Mouse (Mus musculus) gonadal fat pad, adult 2 months (tissue): ENCODE data around the gene Gpc2. TPM values are rescaled to one million over a fixed set of nuclear protein-coding genes. Genes with fewer than 3 reads are reported as not detected.

ENCODE experiments used
- DNase-seq: peaks from one replicate; pipeline ENCODE4 v3.0.0-alpha.2; 2012; ENCODE audit warnings: low read depth
- polyA plus RNA-seq: library from polyadenylated mRNA; depleted of rRNA; stranded (reverse); fragments of >200 nt; gene quantifications from 2 replicates; pipeline ENCODE4 v1.2.3, GENCODE M21; 2012; rRNA removed

Gpc2 gene
- 11.8 and 13.4 TPM in 2 replicates for polyA plus RNA-seq

- DNase-seq, result peak; percentile 70
These were observed at the start of gene Gpc2, which contains the start of the genes Gm43720 and Stag3 for GRCm38 (mm10) chr5:138279585-138280424. Gene Gpc2, minus strand, starts transcription at chr5:138280005. Gene Gm43720, minus strand, starts transcription at chr5:138279958. Gene Stag3, plus strand, starts transcription at chr5:138280240.

- DNase-seq, result no peak
These were observed 33.0 kb upstream of the Gpc2 start for GRCm38 (mm10) chr5:138312795-138313194.

DNA sequence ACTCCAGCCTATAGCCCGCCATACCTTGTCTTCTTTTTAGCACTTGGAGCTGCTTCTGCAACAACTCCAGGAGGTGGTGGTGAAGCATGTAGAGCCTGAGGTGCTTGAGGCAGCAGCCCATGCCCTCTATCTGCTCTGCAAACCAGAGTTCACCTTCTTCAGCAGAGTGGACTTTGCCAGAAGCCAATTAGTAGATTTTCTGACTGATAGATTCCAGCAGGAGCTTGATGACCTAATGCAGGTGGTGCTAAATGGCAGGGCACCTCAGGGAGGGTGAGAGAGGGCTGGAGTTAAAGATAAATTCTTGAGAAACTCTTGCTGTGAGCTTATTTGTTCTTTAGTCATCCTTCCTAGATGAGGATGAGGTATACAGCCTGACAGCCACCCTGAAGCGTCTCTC lies 19.8 kb upstream of the Gpc2 start:
- no peak for DNase-seq

GRCm38 (mm10) chr5:138294158-138294557 lies 14.4 kb upstream of the Gpc2 start:
- DNase-seq, result no peak

DNA sequence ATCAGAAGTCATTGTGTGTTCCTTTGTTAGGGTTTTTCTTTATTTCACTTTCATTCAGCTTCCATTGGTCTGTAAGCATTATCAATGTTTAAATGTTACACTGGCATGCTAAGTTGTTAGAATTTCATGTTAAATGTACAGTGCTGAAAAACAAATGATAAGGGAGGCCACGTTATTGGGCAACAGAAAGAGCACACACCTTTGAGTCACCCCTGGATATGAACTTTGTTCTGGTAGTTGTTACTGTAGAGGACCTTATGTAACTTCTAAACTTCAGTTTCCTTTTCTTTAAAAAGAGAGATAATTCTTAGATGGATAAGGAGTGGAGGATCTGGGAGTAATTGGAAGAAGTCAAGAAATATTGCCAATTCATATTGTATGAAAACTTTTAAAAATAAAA lies 11.8 kb upstream of the Gpc2 start:
- DNase-seq, result no peak

GRCm38 (mm10) chr5:138287861-138288260 lies 8.1 kb upstream of the Gpc2 start:
- no peak for DNase-seq

DNA sequence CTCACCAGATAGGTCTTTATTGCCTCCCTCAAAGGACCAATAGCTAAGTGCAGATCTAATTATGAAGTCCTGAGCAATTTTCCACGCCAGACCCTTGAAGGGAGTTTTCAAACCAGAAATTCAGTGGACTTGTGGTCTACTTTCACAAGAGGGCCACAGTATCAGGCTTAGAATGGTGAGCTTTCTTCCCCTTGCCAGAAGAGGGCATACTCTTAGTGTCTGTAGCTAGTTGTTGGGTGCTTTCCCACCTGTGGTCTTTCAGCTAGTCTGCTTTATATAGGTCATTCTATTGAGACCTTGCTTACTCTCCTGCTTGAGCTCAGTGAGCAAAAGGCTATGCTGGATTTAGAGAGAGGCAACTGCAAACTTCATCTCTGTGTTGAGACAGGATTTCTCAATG lies 3.7 kb upstream of the Gpc2 start:
- no peak for DNase-seq

- no peak for DNase-seq
These were observed 2.0 kb upstream of the Gpc2 start for GRCm38 (mm10) chr5:138281798-138282197.

DNA sequence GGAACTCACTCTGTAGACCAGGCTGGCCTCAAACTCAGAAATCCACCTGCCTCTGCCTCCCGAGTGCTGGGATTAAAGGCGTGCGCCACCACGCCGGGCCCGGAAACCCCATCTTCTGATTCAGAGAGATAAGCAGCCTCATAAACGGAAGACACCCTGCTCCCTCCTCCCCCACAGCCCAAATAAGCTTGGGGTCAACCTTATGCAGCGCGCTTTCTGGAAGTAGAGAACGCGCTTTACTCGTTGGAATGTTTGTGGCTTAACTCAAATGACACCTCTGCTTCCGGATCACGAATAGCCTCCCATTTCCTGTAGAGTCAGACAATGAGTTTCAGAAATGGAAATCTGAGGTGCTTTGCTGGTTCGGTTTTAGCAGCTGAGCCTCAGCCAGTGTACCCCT lies 1.0 kb upstream of the Gpc2 start:
- no peak for DNase-seq

- DNase-seq, result no peak
These were observed 592 bp upstream of the Gpc2 start for GRCm38 (mm10) chr5:138280425-138280768.

DNA sequence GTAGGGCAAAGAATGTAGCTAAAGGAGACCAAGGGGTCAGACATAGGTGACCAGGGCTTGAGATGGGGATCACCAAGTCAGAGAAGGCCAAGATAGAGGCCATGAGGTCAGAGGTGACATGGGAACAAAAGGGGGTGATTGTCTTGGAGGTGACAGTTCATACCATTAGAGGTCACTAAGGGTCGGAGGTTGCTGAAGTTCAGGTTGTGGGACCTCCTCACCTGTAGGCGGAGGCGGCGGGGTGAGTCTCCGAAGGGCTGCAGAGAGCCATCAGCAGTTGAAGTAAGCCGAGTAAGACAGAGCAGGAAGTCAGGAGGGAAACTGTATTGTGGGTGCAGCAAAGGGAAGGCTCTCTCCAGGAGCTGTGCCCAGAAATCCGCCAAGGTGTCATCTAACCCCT lies 1.8 kb downstream of the Gpc2 start:
- DNase-seq, result no peak

DNA sequence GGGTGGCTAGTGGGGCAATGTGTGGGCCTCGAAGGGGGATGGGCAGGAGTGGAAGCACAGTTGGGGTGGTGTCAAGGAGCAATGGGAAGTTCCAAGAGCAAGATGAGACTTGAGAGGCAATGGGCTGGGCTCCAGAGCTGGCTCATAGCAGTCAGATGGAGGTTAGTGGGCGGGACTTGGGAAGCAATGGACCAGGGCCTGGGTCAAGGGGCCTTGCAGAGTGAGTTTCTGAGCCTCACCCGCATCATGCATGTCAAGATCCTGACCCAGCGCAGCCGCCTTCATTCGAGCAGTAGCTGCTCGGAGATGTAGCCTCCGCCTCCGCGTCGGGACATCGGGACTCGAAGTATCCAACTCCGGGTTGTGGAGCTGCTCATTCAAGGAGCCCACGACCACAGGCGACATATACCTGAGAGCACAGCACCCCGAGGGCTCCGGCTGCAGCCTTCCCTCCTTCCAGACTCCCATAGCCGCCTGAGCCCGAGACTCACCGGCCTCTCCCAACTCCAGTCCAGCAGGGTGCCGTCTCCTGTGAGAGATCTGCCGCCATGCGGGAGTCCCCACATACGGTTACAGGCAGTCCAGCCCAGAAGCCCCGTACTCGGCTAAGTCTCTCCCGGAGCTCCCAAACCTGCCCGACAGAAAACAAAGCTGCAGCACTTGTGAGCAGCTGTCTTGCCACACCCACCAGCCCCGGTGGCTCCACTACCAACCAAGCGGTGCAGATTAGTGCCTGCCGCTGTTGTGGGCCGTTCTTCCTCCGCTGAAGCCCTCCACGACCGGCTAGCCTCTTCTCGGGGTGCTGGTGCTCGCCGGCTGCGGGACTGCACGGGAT lies 4.4 kb downstream of the Gpc2 start:
- no peak for DNase-seq

- DNase-seq, result no peak
These were observed 5.6 kb downstream of the Gpc2 start for GRCm38 (mm10) chr5:138274186-138274585.

GRCm38 (mm10) chr5:138272409-138272923 lies 7.3 kb downstream of the Gpc2 start, which contains the start of gene Gal3st4:
Gene Gal3st4, minus strand, starts transcription at chr5:138272840.
- DNase-seq, result no peak

GRCm38 (mm10) chr5:138271232-138271631 lies 8.6 kb downstream of the Gpc2 start:
- DNase-seq, result no peak

DNA sequence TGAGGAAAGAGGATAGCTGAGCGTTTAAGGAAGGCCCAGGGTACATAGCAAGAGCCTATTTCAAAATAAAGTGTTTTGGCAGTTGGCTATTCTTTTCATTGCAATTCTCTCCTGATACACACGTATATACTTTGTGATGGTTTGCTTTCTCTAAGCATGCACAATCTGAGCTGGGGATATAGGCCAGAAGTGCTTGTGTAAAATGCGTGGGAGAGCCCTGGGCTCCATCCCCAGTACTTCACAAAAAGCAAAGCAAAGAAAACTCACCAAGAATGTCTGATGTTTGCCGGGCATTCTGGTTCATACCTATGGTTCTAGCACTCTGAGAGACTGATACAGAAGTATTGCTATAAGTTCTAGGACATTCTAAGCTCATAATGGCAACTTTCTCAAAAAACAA lies 10.8 kb downstream of the Gpc2 start:
- no peak for DNase-seq

GRCm38 (mm10) chr5:138267114-138267513 lies 12.7 kb downstream of the Gpc2 start:
- no peak for DNase-seq

- DNase-seq, result no peak
These were observed 14.1 kb downstream of the Gpc2 start for GRCm38 (mm10) chr5:138265712-138266111.

DNA sequence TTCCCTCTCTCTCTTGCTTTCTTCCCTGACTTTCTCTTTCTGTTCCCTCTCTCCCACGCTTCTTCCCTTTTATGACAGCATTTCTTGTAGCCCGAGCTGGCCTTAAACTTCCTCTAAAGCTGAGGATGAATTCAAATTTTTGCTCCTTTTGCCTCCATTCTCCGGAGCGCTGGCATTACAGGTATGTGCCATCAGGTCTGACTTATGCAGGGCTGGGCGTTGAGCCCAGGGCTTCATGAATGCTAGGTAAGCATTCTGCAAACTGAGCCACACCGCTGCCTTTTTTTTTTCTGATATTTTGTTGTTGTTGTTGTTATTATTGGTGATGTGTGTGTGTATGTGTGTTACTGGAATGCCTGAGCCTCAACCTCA lies 15.6 kb downstream of the Gpc2 start:
- DNase-seq, result no peak

- peak; percentile 31 for DNase-seq
These were observed 16.3 kb downstream of the Gpc2 start, which contains the start of gene BC037034 for GRCm38 (mm10) chr5:138263260-138264206. Gene BC037034, minus strand, starts transcription at chr5:138264033.

DNA sequence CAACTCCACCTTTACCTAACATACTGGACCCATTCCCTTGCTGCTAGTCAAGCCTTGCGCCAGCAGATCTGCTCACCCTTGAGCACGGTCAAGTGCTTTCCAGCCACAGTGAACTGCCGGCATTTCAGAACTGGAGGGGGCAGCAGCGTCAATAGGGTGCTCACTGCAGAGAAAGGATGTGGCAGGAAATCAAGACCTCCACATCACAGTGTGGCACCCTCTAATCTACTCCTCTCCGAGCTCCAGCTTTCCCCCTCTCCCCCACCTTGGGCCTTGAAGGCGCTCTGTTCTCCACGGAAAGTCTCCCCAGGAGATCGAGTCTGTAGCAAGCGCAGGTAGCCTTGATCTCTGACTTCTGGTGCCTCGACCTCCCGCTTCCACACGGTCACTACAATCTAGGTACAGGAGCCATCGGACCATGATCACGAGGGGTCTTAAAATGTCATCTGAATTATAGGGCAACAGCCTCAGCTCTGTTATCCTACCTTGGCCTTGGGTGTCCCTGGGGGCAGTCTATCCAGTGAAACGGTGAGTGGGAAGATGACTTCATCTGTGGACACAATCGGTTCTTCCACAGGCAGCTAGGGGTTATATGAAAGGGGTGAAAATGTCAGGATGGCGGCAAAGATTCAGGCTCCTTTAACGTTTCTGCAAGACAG lies 17.1 kb downstream of the Gpc2 start:
- no peak for DNase-seq
